Mouse (Mus musculus): ENCODE data around the gene Dll1. TPM values are rescaled to one million over a fixed set of nuclear protein-coding genes. Genes with fewer than 3 reads are reported as not detected.

Dll1 gene
- polyA plus RNA-seq, 1 experiment from 2014 or later, result 30.7 TPM

GRCm38 (mm10) chr17:15371967-15372835, 4.5 kb downstream of the Dll1 start:
- H3K36me3 ChIP-seq (ENCODE audit: control insufficient read depth, insufficient read depth), result peaks cover 22% of the 10 kb centered on the region
- H3K4me3 ChIP-seq (replicated peaks; ENCODE audit: low read length), result peak overlapping the region; percentile 89
- H3K27ac ChIP-seq (ENCODE audit: low read length), result no peak overlapping the region

GRCm38 (mm10) chr17:15370401-15370800, 6.3 kb downstream of the Dll1 start:
- Histone ChIP-seq H3K27ac (ENCODE audit: low read length) (no peak overlapping the region), H3K9me3 (ENCODE audit: control insufficient read depth, low read length) (no peaks in the 10 kb centered on the region), H3K36me3 (ENCODE audit: control insufficient read depth, insufficient read depth) (peaks cover 29% of the 10 kb centered on the region), H3K4me2 (ENCODE audit: low read length) (no peak overlapping the region), H3K27me3 (replicated peaks; ENCODE audit: control insufficient read depth, insufficient read depth, low read length) (no peaks in the 10 kb centered on the region), H3K9ac (replicated peaks; ENCODE audit: low read depth, low read length) (no peak overlapping the region), H3K4me3 (replicated peaks; ENCODE audit: low read length) (no peak overlapping the region), H3K4me1 (replicated peaks; ENCODE audit: control insufficient read depth, insufficient read depth, low read length) (peaks cover 35% of the 10 kb centered on the region)
- WGBS, result 91% methylated on average over 14 of the region's 14 CpGs
- no peak for ATAC-seq

More at GRCm38 (mm10) chr17:15371967-15372835, 4.5 kb downstream of the Dll1 start:
- peak overlapping the region; percentile 42; the same call in 1 of the 2 replicates for H3K9ac ChIP-seq (replicated peaks; ENCODE audit: low read depth, low read length)
- H3K4me1 ChIP-seq (replicated peaks; ENCODE audit: control insufficient read depth, insufficient read depth, low read length), result peaks cover 38% of the 10 kb centered on the region
- WGBS, result 17% methylated on average over 17 of the region's 17 CpGs
- H3K9me3 ChIP-seq (ENCODE audit: control insufficient read depth, low read length), result no peaks in the 10 kb centered on the region
- H3K4me2 ChIP-seq (ENCODE audit: low read length), result peak overlapping the region; percentile 94
- no peaks in the 10 kb centered on the region for H3K27me3 ChIP-seq (replicated peaks; ENCODE audit: control insufficient read depth, insufficient read depth, low read length)
- 0 out of 2 replicates have a peak, but pooled peaks have one; percentile 2 for ATAC-seq

GRCm38 (mm10) chr17:15365650-15366049, 11.0 kb downstream of the Dll1 start:
- no peak for ATAC-seq
- WGBS, result 81% methylated on average over 5 of the region's 5 CpGs
- no peak overlapping the region for H3K9ac ChIP-seq (replicated peaks; ENCODE audit: low read depth, low read length)

GRCm38 (mm10) chr17:15363656-15364055, 13.0 kb downstream of the Dll1 start:
- no peaks in the 10 kb centered on the region for H3K9me3 ChIP-seq (ENCODE audit: control insufficient read depth, low read length)
- peaks cover 19% of the 10 kb centered on the region for H3K36me3 ChIP-seq (ENCODE audit: control insufficient read depth, insufficient read depth)
- H3K27me3 ChIP-seq (replicated peaks; ENCODE audit: control insufficient read depth, insufficient read depth, low read length), result no peaks in the 10 kb centered on the region
- no peaks in the 10 kb centered on the region for H3K4me1 ChIP-seq (replicated peaks; ENCODE audit: control insufficient read depth, insufficient read depth, low read length)
- H3K4me2 ChIP-seq (ENCODE audit: low read length), result no peak overlapping the region
- H3K27ac ChIP-seq (ENCODE audit: low read length), result no peak overlapping the region
- ATAC-seq, result no peak
- no peak overlapping the region for H3K9ac ChIP-seq (replicated peaks; ENCODE audit: low read depth, low read length)
- no peak overlapping the region for H3K4me3 ChIP-seq (replicated peaks; ENCODE audit: low read length)
- 80% methylated on average over 3 of the region's 3 CpGs for WGBS

More at GRCm38 (mm10) chr17:15365650-15366049, 11.0 kb downstream of the Dll1 start:
- Histone ChIP-seq H3K27ac (ENCODE audit: low read length) (no peak overlapping the region), H3K4me3 (replicated peaks; ENCODE audit: low read length) (no peak overlapping the region), H3K4me1 (replicated peaks; ENCODE audit: control insufficient read depth, insufficient read depth, low read length) (no peaks in the 10 kb centered on the region), H3K27me3 (replicated peaks; ENCODE audit: control insufficient read depth, insufficient read depth, low read length) (no peaks in the 10 kb centered on the region), H3K9me3 (ENCODE audit: control insufficient read depth, low read length) (no peaks in the 10 kb centered on the region), H3K4me2 (ENCODE audit: low read length) (no peak overlapping the region), H3K36me3 (ENCODE audit: control insufficient read depth, insufficient read depth) (peaks cover 26% of the 10 kb centered on the region)

GRCm38 (mm10) chr17:15357071-15357470, 19.6 kb downstream of the Dll1 start:
- no peak overlapping the region for H3K4me3 ChIP-seq (replicated peaks; ENCODE audit: low read length)
- no peak for ATAC-seq
- no peaks in the 10 kb centered on the region for H3K27me3 ChIP-seq (replicated peaks; ENCODE audit: control insufficient read depth, insufficient read depth, low read length)
- WGBS, result 79% methylated on average over 3 of the region's 3 CpGs
- no peak overlapping the region for H3K27ac ChIP-seq (ENCODE audit: low read length)
- H3K4me2 ChIP-seq (ENCODE audit: low read length), result no peak overlapping the region
- no peaks in the 10 kb centered on the region for H3K36me3 ChIP-seq (ENCODE audit: control insufficient read depth, insufficient read depth)
- no peaks in the 10 kb centered on the region for H3K9me3 ChIP-seq (ENCODE audit: control insufficient read depth, low read length)
- H3K4me1 ChIP-seq (replicated peaks; ENCODE audit: control insufficient read depth, insufficient read depth, low read length), result no peaks in the 10 kb centered on the region
- H3K9ac ChIP-seq (replicated peaks; ENCODE audit: low read depth, low read length), result no peak overlapping the region

GRCm38 (mm10) chr17:15356526-15356925, 20.1 kb downstream of the Dll1 start:
- Histone ChIP-seq H3K4me1 (replicated peaks; ENCODE audit: control insufficient read depth, insufficient read depth, low read length) (no peaks in the 10 kb centered on the region), H3K9ac (replicated peaks; ENCODE audit: low read depth, low read length) (no peak overlapping the region), H3K27ac (ENCODE audit: low read length) (no peak overlapping the region), H3K4me3 (replicated peaks; ENCODE audit: low read length) (no peak overlapping the region), H3K4me2 (ENCODE audit: low read length) (no peak overlapping the region), H3K36me3 (ENCODE audit: control insufficient read depth, insufficient read depth) (no peaks in the 10 kb centered on the region), H3K27me3 (replicated peaks; ENCODE audit: control insufficient read depth, insufficient read depth, low read length) (no peaks in the 10 kb centered on the region), H3K9me3 (ENCODE audit: control insufficient read depth, low read length) (no peaks in the 10 kb centered on the region)
- WGBS, result 91% methylated on average over 5 of the region's 5 CpGs
- ATAC-seq, result no peak

- no peak overlapping the region for H3K4me2 ChIP-seq (ENCODE audit: low read length)
- H3K9me3 ChIP-seq (ENCODE audit: control insufficient read depth, low read length), result no peaks in the 10 kb centered on the region
- H3K4me1 ChIP-seq (replicated peaks; ENCODE audit: control insufficient read depth, insufficient read depth, low read length), result no peaks in the 10 kb centered on the region
- H3K4me3 ChIP-seq (replicated peaks; ENCODE audit: low read length), result no peak overlapping the region
- H3K27me3 ChIP-seq (replicated peaks; ENCODE audit: control insufficient read depth, insufficient read depth, low read length), result no peaks in the 10 kb centered on the region
- 89% methylated on average over 3 of the region's 3 CpGs for WGBS
- H3K9ac ChIP-seq (replicated peaks; ENCODE audit: low read depth, low read length), result no peak overlapping the region
- no peak for ATAC-seq
- no peaks in the 10 kb centered on the region for H3K36me3 ChIP-seq (ENCODE audit: control insufficient read depth, insufficient read depth)
- H3K27ac ChIP-seq (ENCODE audit: low read length), result no peak overlapping the region
Measured at GRCm38 (mm10) chr17:15355072-15355471, 21.6 kb downstream of the Dll1 start.

GRCm38 (mm10) chr17:15354006-15354405, 22.7 kb downstream of the Dll1 start:
- Histone ChIP-seq H3K9me3 (ENCODE audit: control insufficient read depth, low read length) (no peaks in the 10 kb centered on the region), H3K4me3 (replicated peaks; ENCODE audit: low read length) (no peak overlapping the region), H3K4me2 (ENCODE audit: low read length) (no peak overlapping the region), H3K36me3 (ENCODE audit: control insufficient read depth, insufficient read depth) (no peaks in the 10 kb centered on the region), H3K27ac (ENCODE audit: low read length) (no peak overlapping the region), H3K27me3 (replicated peaks; ENCODE audit: control insufficient read depth, insufficient read depth, low read length) (no peaks in the 10 kb centered on the region), H3K9ac (replicated peaks; ENCODE audit: low read depth, low read length) (no peak overlapping the region), H3K4me1 (replicated peaks; ENCODE audit: control insufficient read depth, insufficient read depth, low read length) (no peaks in the 10 kb centered on the region)
- 89% methylated on average over 2 of the region's 2 CpGs for WGBS
- ATAC-seq, result no peak

GRCm38 (mm10) chr17:15352869-15353610, 23.6 kb downstream of the Dll1 start:
- 78% methylated on average over 10 of the region's 10 CpGs for WGBS
- H3K4me2 ChIP-seq (ENCODE audit: low read length), result no peak overlapping the region

More at GRCm38 (mm10) chr17:15352869-15353610, 23.6 kb downstream of the Dll1 start:
- H3K36me3 ChIP-seq (ENCODE audit: control insufficient read depth, insufficient read depth), result no peaks in the 10 kb centered on the region
- H3K27me3 ChIP-seq (replicated peaks; ENCODE audit: control insufficient read depth, insufficient read depth, low read length), result no peaks in the 10 kb centered on the region
- no peak overlapping the region for H3K27ac ChIP-seq (ENCODE audit: low read length)
- ATAC-seq, result no peak
- no peaks in the 10 kb centered on the region for H3K4me1 ChIP-seq (replicated peaks; ENCODE audit: control insufficient read depth, insufficient read depth, low read length)
- H3K4me3 ChIP-seq (replicated peaks; ENCODE audit: low read length), result no peak overlapping the region
- no peak overlapping the region for H3K9ac ChIP-seq (replicated peaks; ENCODE audit: low read depth, low read length)
- H3K9me3 ChIP-seq (ENCODE audit: control insufficient read depth, low read length), result no peaks in the 10 kb centered on the region

Data from forebrain, embryonic 16.5 days (tissue).